Mouse (Mus musculus) small intestine, adult 2 months (tissue): ENCODE measurements at regions not wholly inside any gene's neighbourhood (a gene's known extent, or its start where the extent isn't known, plus 50 kb on each side); places are given as distances from the start of the nearest gene placed in this dataset.

Experiments used
- CTCF ChIP-seq: fragments of 200-500 bp; IDR thresholded peaks from 2 replicates; pipeline ENCODE4 v1.5.1; 2012; ENCODE audit warnings: low read depth, mild to moderate bottlenecking, control low read depth, inconsistent platforms, low read length, moderate library complexity, mixed read lengths; ENCODE audit not compliant: insufficient replicate concordance, insufficient read length; ENCODE audit errors: extremely low read depth
- POLR2A ChIP-seq: fragments of 200-500 bp; IDR thresholded peaks from 2 replicates; pipeline ENCODE4 v1.6.1; 2012; ENCODE audit warnings: low read depth, mild to moderate bottlenecking, control low read depth, inconsistent platforms, low read length, moderate library complexity

DNA sequence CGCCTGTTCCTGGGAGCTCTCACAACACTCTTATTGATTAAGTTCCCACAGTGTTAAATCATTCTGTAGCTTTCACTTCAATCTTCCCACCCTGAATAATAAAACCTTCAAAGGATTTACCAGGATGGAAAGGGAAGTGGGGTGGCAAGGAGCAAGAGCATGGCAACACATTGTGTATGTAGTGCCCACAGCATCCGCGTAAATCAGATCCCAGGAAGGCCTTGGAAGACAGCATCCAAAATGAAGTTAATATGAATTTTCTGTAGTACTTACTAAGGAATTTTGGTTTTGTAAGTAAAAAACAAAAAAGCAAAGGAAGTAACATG, 282.3 kb upstream of the Mms22l start:
- TF ChIP-seq CTCF, result no peak
- TF ChIP-seq POLR2A, result no peak
